Mouse (Mus musculus) brain, adult 2 months (tissue): Measurements from ENCODE around the gene Olfr1505.

Experiments
- DNase-seq: peaks from one replicate; pipeline ENCODE4 v3.0.0; 2011; ENCODE audit warnings: low read depth, low spot score

Olfr1505 gene

DNA sequence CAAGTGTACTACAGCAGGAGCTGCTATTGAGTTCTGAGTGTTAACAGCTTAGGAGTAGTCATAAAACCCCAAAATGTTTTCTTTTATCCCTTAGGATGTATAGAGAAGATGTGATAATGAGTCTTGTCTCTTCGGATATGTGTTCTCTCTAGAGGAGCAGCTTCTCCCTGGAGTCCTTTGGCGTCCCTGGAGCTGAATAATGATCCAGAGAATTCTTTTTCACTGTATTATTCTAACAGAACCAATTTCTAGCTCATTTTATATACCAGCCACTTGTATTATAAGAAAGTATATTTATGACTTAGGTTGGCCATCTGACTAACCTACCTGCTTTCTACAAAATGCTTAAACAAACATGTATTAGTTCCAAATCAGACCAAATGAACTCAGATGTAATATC lies at the start of gene Olfr1505:
TSS of gene Olfr1505 (plus strand) at position 301 of the 400 bp plus-strand sequence.
- DNase-seq = no peak

DNA sequence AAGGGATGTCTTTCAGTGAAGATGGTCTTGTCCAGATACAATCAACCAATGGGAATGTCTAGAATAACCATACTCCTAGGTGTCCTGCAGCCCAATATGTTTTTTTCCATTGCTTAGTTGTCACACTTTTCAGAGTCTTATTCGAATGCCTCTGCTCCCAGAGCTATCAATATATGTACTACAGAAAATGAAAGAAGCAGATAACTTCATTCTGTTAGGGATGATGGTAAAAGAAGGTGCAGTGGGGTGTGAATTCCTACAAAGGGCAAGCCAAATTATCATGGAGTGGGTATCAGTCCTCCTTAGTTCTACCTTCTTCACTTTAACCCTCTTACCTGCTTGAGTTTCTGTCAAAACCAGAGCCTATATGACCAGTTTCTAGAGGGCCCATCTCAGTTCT lies 15.5 kb upstream of the Olfr1505 start, which contains the start of gene Olfr1504:
TSS of gene Olfr1504 (minus strand) at position 101 of the 400 bp plus-strand sequence.
- no peak for DNase-seq
